Mouse (Mus musculus): ENCODE results near the gene Etv6.

Gene Etv6

GRCm38 (mm10) chr6:134273884-134274283 is 238.4 kb downstream of the Etv6 start:
- DNase-seq = no peak

GRCm38 (mm10) chr6:134276954-134277353 is 241.5 kb downstream of the Etv6 start:
- no peak for DNase-seq

- no peak for DNase-seq
Measured at GRCm38 (mm10) chr6:134282095-134282494, 246.6 kb downstream of the Etv6 start.

- no peak for DNase-seq
Measured at GRCm38 (mm10) chr6:134291823-134292222, 256.3 kb downstream of the Etv6 start.

- DNase-seq = no peak
Measured at GRCm38 (mm10) chr6:134292404-134292803, 256.9 kb downstream of the Etv6 start.

GRCm38 (mm10) chr6:134293615-134294508 is 258.4 kb downstream of the Etv6 start:
- DNase-seq = no peak

GRCm38 (mm10) chr6:134297884-134298619 is 262.6 kb downstream of the Etv6 start:
- DNase-seq = no peak

- no peak for DNase-seq
Measured at GRCm38 (mm10) chr6:134301951-134302350, 266.5 kb downstream of the Etv6 start.

GRCm38 (mm10) chr6:134311346-134311745 is 275.8 kb downstream of the Etv6 start:
- DNase-seq = no peak

GRCm38 (mm10) chr6:134312571-134312970 is 277.1 kb downstream of the Etv6 start:
- DNase-seq = no peak

GRCm38 (mm10) chr6:134317371-134317770 is 281.9 kb downstream of the Etv6 start:
- DNase-seq = no peak

Data from lung, adult 18-20 months (tissue).